Mouse (Mus musculus): ENCODE data around the gene Evpl. TPM values are rescaled to one million over a fixed set of nuclear protein-coding genes. Genes with fewer than 3 reads are reported as not detected.

Gene Evpl
- polyA plus RNA-seq, 1 experiment = 6.9 TPM

DNA sequence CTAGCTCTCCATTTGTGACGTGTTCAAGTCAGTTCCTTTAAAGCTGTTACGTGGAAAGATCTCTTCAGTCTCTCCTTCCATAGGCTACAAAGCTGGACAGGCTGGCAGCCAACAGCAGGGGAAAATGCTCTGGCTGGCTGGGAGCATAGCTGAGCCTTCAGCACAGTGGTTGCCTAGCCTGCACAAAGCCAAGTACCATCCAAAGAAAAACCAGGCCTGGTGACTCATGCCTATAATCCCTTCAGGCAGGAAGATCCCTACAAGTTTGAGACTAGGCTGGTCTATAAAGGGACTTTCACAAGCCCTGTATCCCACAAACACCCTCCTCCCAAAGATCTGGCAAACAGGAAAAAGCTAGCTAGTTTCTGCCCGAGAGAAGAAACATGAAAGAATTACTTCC, 52.0 kb downstream of the Evpl start:
- DNase-seq (ENCODE audit: low read depth, low spot score) = no peak
- 66% methylated on average over 3 of the region's 3 CpGs for WGBS

DNA sequence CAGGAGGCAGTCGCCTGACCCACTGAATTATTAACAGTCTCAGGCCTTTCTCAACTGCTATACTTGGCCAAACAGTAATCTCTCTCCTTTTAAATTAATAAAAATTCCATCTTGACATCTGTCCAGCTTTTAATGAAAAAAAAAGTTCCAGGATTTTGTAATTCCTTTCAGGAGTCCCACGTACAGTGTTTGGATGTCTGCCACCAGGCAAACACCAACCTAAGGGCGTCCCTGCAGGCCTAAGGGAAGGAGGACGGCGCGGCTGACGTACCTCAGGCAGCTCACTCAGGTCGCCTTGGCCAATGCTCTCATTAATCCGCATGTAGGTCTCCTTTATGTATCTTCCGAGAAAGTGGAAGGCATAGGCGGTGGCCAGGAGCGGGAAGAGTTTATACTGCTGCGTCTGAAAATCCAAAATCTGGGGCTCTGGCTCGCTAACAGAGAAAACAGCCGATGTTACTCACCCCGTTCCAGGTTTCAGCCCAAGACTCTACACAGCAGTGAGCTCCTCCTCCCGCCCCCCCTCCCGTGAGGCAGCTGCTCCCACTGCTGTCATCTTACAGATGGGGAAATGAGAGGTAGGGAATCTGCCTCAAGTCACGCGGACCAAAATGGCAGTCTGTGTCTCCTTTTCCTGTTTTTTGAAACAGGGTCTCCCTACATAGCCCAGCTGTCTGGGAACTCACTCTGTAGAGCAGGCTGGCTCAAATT, 59.3 kb downstream of the Evpl start:
- no peak for DNase-seq (ENCODE audit: low read depth, low spot score)
- WGBS = 85% methylated on average over 20 of the region's 20 CpGs

DNA sequence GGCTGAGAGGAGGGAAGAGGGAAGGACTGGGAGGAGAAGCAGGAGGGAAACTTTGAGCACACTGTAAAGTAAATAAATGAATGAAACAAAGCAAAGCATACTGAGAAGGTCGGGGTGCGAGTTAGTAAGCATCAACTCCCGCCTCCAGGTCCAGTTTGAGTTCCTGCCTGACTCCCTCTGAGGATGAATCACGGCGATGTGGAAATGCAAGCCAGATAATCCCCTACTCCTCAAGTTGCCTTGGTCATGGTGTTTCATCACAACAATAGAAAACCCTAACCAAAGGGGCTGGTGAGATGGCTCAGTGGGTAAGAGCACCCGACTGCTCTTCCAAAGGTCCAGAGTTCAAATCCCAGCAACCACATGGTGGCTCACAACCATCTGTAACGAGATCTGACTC, 61.9 kb downstream of the Evpl start:
- no peak for DNase-seq (ENCODE audit: low read depth, low spot score)
- WGBS = 87% methylated on average over 7 of the region's 7 CpGs

DNA sequence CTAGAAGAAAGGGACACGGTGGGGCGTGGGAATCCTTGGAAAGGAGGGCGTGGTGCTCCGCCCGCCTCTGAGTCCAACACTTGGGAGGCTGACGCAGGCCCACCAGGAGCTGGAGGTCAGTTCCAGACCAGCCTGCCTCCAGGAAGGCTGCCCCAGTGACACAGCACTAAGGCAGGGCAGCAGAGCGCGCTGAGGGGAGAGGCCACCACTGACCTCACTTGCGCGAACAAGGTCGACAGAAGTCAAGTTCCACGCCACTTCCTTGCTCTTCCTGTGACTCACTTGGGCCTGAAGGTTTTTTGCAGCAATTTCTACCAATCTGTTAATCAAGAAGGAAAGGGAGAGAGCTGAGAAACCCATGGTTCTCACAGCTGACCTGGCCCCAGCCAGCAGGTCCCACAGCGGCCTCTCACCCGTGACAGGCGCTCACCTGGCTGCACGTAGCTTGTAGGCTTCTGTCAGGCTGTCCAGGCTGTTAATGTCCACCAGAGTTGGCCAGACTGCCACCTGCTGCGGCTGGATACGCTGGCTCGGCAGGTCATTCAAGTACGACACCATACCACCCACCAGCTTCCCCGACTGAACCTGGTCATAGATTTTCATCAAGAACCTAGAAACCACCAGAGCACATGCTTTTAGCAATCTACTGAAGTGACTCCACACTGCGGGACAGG, 63.0 kb downstream of the Evpl start:
- 87% methylated on average over 22 of the region's 22 CpGs for WGBS

DNA sequence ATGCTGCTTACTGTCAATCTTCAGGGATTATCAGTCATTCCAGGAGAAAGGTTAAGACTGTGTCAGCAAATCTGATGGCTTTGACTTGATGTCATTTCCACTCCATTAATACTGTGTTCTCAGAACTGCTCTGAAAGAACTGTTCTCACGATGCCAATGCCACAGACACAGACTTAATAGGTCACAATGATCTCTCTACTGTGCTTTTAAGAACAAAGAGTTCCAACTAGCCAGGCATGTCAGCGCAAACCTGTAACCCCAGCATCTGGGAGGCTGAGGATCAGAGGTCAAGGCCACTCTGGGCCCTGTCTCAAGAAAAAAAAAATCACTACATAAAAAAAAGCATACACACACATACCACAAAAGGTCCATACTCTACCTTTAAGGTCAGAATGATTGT, 65.9 kb downstream of the Evpl start:
- no peak for DNase-seq (ENCODE audit: low read depth, low spot score)
- whole genome bisulfite sequencing = 87% methylated on average over 2 of the region's 2 CpGs

More for the DNA sequence above, 63.0 kb downstream of the Evpl start:
- no peak for DNase-seq (ENCODE audit: low read depth, low spot score)

Other genes starting within 250 kb of the Evpl start
- gene Galk1, start 225.4 kb downstream of the Evpl start, polyA plus RNA-seq (2012; rRNA removed) = 26.3 and 32.0 TPM in 2 replicates
- gene H3f3b, start 210.1 kb downstream of the Evpl start, polyA plus RNA-seq (2012; rRNA removed) = 265 and 273 TPM in 2 replicates
- gene Unk, start 207.8 kb downstream of the Evpl start, polyA plus RNA-seq (2012; rRNA removed) = 18.8 and 26.0 TPM in 2 replicates
- gene Unc13d, start 160.1 kb downstream of the Evpl start, polyA plus RNA-seq (2012; rRNA removed) = 8.0 and 8.6 TPM in 2 replicates
- gene Wbp2, start 151.1 kb downstream of the Evpl start, polyA plus RNA-seq (2012; rRNA removed) = 166 and 197 TPM in 2 replicates
- gene Trim47, start 110.9 kb downstream of the Evpl start, polyA plus RNA-seq (2012; rRNA removed) = 19.1 and 23.7 TPM in 2 replicates
- gene Trim65, start 106.9 kb downstream of the Evpl start, polyA plus RNA-seq (2012; rRNA removed) = 11.1 and 16.3 TPM in 2 replicates
- 55.2 and 61.2 TPM in 2 replicates for gene Mrpl38, start 99.2 kb downstream of the Evpl start, polyA plus RNA-seq (2012; rRNA removed)
- 7.6 and 10.4 TPM in 2 replicates for gene Fbf1, start 69.9 kb downstream of the Evpl start, polyA plus RNA-seq (2012; rRNA removed)
- gene Ten1, start 39.2 kb downstream of the Evpl start, polyA plus RNA-seq (2012; rRNA removed) = 52.3 and 55.4 TPM in 2 replicates
- 86.6 and 168 TPM in 2 replicates for gene Acox1, start 39.0 kb downstream of the Evpl start, polyA plus RNA-seq (2012; rRNA removed)
- gene Srp68, start 36.1 kb upstream of the Evpl start, polyA plus RNA-seq (2012; rRNA removed) = 64.2 and 66.9 TPM in 2 replicates
- 13.1 and 15.3 TPM in 2 replicates for gene Galr2, start 42.9 kb upstream of the Evpl start, polyA plus RNA-seq (2012; rRNA removed)
- 19.8 and 24.3 TPM in 2 replicates for gene Exoc7, start 69.2 kb upstream of the Evpl start, polyA plus RNA-seq (2012; rRNA removed)
- 0.07 and 0.21 TPM in 2 replicates for gene Foxj1, start 97.3 kb upstream of the Evpl start, polyA plus RNA-seq (2012; rRNA removed)
- gene Rnf157, start 175.0 kb upstream of the Evpl start, polyA plus RNA-seq (2012; rRNA removed) = 4.4 and 4.9 TPM in 2 replicates
- gene Ubald2, start 196.0 kb upstream of the Evpl start, polyA plus RNA-seq (2012; rRNA removed) = 217 and 229 TPM in 2 replicates
- 0.11 TPM in 2 replicates for gene Qrich2, start 228.2 kb upstream of the Evpl start, polyA plus RNA-seq (2012; rRNA removed)